Mouse (Mus musculus) left cerebral cortex, postnatal 25 days (tissue): ENCODE data around the gene Clec4a3. TPM values are rescaled to one million over a fixed set of nuclear protein-coding genes. Genes with fewer than 3 reads are reported as not detected.
"Not testable (repeated sequence)": the region's sequence is repeated elsewhere in the genome, so short reads cannot be mapped to it uniquely, and the experiment has no call there.

ENCODE experiments used
- DNase-seq, 2 experiments: peaks; one replicate each; pipeline ENCODE4 v3.0.0; 2022; ENCODE audit warnings: low spot score in 2 of 2, mixed read lengths in 1 of 2
- intact Hi-C: fragments of 180-260 bp; cut with DNase I; formaldehyde crosslinking; loops from one replicate; pipeline ENCODE4 v1.15.1; 2025
- total RNA-seq, 2 experiments: library from RNA; stranded (reverse); gene quantifications; 2 replicates each; pipeline ENCODE4 v1.2.3; 2021

Gene Clec4a3
- 1 to 10 TPM; 1.1 to 1.7 TPM for total RNA-seq

DNA sequence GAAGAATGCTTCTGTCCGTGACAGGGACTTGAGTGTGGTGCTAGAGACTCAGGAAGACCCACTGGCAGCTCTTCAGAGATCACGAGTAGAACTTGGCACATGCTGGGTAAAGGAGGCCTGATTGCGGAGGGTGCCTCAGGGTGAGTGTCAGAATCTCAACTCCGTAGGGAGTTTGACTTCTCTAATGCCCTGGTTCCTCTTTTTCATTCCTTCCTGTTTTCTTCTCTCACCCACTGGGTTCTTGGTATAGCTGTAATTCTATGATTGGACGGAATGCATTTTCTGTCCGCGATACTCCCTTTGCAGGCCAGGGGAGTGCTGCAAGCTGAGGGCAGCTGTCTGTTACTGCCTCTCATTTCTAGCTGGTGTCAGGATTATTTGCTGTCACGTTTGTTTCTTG lies at the start of gene Clec4a3:
Gene Clec4a3 (plus strand): TSS at position 115 of the 400 bp plus-strand sequence.
- DNase-seq, result peak in 1 of 2 experiments; percentile 9
- intact Hi-C loops, result no loop called here

DNA sequence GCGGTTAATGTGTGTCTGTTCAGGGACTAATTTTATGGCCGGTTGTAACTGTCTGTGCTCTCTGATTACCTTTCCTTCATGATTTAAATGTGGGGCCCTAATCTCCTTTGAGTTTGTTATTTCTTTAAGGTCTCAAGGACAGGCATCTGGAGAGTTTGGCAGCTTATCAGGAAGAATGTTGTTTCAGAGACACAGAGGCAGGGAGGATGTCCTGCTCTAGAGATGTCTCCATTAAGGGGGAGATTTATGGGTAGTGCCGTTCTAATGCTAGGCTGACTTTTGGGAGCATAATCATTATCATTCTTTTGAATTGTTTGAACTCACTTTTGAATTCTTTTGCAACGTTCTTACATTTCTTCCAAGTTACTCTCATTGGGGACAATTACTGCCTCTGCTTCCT lies 32.4 kb upstream of the Clec4a3 start:
- intact Hi-C loops, result no loop called here

GRCm38 (mm10) chr6:122921451-122921850 lies 30.9 kb upstream of the Clec4a3 start, which contains the start of gene Clec4a1:
TSS of gene Clec4a1 (plus strand) at chr6:122921848.
- intact Hi-C loops, result no loop called here
- DNase-seq, result peak in 1 of 2 experiments; percentile 2

More for the DNA sequence above, 32.4 kb upstream of the Clec4a3 start:
- DNase-seq, result no peak

DNA sequence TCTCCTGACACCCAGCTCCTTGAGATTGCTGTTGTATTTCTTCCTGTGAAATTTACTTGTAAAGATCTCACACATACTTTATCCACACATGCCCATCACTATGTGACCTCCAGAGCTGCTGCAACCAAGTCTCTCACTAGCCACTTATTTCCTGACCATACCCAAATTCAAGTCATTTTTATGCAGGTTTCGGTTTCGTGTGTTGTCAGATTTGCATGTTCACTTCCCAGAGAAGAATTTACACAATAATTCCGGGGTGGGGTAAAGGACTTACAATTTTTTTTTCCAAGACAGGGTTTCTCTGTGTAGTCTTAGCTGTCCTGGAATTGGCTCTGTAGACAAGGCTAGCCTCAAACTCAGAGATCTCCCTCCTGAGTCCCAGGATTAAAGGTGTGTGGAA lies 17.5 kb upstream of the Clec4a3 start:
- intact Hi-C loops, result no loop called here
- DNase-seq, result no peak

DNA sequence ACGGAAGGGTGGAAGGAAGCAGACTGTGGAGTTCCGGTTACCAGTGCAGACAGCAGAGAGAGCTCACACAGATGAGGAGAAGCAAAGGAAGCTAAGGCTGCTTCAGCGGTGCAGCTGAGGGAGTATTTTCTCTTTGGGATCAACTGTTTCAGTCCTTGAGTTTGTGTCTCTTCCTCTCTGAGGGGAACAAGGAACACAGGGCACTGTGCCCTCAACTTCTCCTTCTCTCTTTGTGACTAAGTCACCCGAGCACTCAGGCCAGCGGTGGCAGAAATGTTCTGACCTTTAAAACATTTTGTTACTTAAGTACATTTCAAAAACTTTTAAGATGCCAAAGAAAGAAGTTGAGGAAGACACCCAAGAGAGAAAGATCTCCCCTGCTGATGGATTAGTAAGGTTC lies 12.7 kb upstream of the Clec4a3 start:
- DNase-seq, result no peak
- intact Hi-C loops, result no loop called here

- intact Hi-C loops, result no loop called here
- DNase-seq, result no peak
These were observed 5.6 kb upstream of the Clec4a3 start for GRCm38 (mm10) chr6:122946760-122947159.

DNA sequence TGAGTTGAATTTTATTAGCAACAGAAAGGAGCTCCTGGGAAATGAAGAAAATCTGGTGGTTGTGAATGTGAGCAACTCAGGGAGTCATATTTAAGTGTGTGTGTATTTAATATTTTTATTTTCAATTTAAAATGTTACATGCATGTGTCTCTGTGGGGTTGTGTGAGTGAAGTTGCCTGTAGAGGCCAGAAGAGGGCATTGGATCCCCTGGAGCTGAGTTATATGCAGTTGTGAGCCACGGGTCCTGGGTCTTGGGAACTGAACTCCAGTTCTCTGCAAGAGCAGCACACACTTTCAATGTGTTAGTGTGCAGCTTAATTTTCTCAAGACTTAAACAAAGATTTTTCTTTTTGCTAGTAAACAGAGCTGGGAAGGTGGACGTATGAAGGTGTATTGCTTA lies 12.2 kb downstream of the Clec4a3 start:
- DNase-seq, result no peak

DNA sequence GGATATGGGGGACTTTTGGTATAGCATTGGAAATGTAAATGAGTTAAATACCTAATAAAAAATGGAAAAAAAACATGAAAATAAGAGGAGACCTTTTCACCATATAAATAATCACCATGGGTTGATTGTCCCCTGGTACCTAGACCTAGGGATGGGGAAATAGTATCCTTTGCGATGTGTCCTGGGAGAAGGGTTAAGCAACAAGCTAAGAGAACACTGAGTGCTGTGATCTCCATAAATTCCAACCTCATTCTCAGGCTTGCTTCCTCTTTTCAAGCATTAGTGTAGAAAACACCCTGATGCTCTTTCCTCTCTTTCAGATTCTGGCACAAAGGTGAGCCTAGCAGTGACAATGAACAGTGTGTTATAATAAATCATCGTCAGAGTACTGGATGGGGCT lies 16.7 kb downstream of the Clec4a3 start:
- intact Hi-C loops, result no loop called here

More for the DNA sequence above, 12.2 kb downstream of the Clec4a3 start:
- intact Hi-C loops, result no loop called here

DNA sequence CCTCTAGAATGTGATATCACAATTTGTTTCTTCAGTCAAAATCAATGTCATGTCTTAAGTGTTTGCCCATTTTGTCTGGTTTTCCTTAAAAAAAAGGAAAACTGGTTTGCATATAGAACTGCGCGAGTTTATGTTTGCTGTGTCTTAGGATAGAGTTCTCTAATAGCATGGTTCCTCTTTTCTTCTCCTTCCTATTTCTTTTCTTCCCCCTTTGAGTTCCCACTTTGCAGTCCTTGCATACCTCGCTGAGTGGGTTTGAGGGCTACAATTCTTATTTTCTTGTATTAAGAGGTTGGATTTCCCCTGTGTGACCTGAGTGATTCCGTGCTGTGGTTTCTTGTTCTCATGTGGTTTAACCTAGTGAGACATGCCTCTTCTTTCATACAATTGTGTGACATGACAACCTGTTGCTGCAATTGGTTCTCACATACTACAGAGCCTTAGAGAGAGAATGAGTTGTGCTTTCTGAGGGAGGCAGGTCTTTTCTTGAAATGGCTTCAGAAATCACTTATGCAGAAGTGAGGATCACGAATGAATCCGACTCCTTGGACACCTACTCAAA lies 37.6 kb downstream of the Clec4a3 start, which contains the start of gene Clec4a4:
Gene Clec4a4 (plus strand): TSS at position 492 of the 562 bp plus-strand sequence.
- intact Hi-C loops, result no loop called here
- no peak for DNase-seq

More for the DNA sequence above, 16.7 kb downstream of the Clec4a3 start:
- DNase-seq, result no peak

DNA sequence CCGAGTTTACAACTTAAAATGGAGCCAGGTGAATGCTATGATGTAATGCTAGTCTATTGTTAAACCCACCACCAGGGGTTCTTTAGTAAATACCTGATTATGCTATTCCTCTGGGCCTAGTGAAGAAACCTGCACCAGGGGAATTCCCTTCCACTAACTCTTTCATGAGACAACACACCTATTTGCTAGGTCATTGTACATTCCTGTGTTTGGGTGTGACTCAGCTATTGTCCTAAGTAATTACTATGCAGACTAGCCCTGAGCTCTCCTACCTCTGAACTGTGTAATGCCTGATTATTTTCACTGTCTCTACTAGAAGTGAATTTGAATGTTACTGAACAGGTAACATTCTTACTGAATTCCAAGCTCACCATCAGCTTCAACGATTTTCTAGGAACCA lies 52.4 kb downstream of the Clec4a3 start:
- not testable (repeated sequence) for DNase-seq
- intact Hi-C loops, result loop anchor here (1.0 kb wide), 1 partner anchor 112 kb away; no protein-coding TSS in a partner anchor

DNA sequence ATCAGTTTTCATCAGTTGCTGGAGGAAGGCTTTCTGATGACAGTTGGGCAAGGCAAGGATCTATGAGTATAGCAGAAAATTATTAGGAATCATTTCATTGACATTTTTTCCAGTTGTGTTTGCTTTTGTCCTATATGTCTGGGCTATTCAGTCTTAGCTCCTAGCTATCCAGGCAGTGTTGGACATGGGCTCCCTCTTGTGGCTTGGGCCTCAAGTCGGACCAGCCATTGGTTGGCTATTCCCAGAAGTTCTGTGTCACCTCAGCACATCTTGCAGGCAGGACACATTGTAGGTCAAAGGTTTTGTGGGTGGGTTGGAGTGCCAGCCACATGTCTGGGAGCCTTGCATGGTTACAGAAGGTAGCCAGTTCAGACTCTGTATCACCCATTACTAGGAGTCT lies 53.3 kb downstream of the Clec4a3 start:
- DNase-seq, result peak; percentile 1 to 7
- intact Hi-C loops, result loop anchor here (1.0 kb wide), 1 partner anchor 113 kb away; no protein-coding TSS in a partner anchor

Other genes with a start within 250 kb of the Clec4a3 start
- gene Nanog, start 245.0 kb upstream of the Clec4a3 start, total RNA-seq, result under 1 TPM in 1 of 2 experiments, not detected in 1; 0.16 TPM
- gene Slc2a3, start 150.9 kb upstream of the Clec4a3 start, total RNA-seq, result 100 to 1,000 TPM; 142 to 156 TPM
- gene Foxj2, start 132.6 kb upstream of the Clec4a3 start, total RNA-seq, result 10 to 100 TPM; 27.1 to 28.6 TPM
- gene C3ar1, start 96.4 kb upstream of the Clec4a3 start, total RNA-seq, result under 1 TPM; 0.60 to 0.66 TPM
- gene Necap1, start 78.0 kb upstream of the Clec4a3 start, total RNA-seq, result 100 to 1,000 TPM; 188 to 202 TPM
- under 1 TPM; 0.55 to 0.76 TPM for gene Clec4a1, start 30.7 kb upstream of the Clec4a3 start, total RNA-seq
- gene Clec4a4, start 37.9 kb downstream of the Clec4a3 start, total RNA-seq, result not detected
- not detected for gene Clec4b1, start 97.4 kb downstream of the Clec4a3 start, total RNA-seq
- gene Clec4a2, start 153.9 kb downstream of the Clec4a3 start, total RNA-seq, result 1 to 10 TPM; 1.9 to 2.3 TPM
- not detected for gene Clec4b2, start 220.4 kb downstream of the Clec4a3 start, total RNA-seq